Mouse (Mus musculus) cerebellum, postnatal 4 days (tissue): ENCODE measurements around the gene Ptpn3.

Experiments
- DNase-seq, 2 experiments: peaks; one replicate each; pipeline ENCODE4 v3.0.0; 2022; ENCODE audit warnings: low spot score in 2 of 2, mixed read lengths in 1 of 2

Gene Ptpn3

DNA sequence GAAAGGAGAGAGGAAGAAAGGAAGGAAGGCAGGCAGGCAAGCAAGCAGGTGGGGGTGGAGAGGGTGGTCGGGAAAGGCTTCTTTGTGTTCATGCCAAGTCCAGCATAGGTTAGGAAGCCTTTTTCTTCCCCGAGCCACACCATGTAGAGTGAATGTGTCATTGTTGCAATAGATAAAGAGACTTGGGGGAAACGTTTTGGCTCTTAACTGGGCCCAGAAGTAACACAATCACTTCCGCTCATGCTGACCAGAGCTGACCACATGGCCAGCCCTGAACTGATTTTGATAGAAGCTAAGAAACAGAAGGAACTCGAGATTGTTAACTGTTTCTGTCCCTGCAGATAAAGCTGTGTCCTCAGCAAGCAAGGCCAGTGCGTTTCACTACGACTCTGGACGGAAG, 128.8 kb downstream of the Ptpn3 start:
- no peak for DNase-seq

DNA sequence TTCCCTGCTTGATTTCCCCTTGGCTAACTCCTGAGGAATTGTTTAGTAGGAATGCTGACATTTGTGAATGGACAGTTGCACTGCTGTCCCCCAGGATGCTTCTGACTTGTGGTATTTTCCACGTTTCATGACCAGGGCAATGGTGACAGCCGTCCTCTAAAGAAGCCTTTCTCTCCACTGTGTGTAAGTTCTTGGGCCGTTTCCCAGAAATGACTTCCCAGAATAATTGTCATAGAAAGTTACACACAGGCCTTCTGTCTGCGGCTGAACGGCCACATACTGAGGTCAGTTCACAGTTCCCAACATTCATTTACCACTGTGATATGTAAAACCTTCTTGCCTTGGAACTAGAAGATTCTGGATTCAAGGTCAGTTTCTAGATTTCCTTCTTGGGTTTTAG, 129.8 kb downstream of the Ptpn3 start:
- DNase-seq = no peak

DNA sequence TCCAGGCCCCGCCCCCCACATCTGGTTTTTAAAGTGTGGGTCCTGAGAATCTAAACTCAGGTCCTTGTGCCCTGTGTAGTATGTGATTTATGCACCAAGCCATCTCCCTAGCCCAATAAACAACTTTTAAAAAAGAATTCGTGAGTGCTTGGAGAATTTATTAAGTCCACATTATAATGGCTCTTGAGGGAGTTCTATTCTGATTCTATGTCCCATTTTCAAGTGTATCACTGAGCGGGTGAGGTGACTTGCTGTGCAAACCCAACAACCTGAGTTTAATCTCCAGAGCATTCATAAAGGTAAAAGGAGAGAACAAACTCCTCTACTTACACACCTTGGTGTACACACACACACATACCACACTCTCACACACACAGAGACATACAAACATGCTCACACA, 133.0 kb downstream of the Ptpn3 start:
- DNase-seq = no peak

DNA sequence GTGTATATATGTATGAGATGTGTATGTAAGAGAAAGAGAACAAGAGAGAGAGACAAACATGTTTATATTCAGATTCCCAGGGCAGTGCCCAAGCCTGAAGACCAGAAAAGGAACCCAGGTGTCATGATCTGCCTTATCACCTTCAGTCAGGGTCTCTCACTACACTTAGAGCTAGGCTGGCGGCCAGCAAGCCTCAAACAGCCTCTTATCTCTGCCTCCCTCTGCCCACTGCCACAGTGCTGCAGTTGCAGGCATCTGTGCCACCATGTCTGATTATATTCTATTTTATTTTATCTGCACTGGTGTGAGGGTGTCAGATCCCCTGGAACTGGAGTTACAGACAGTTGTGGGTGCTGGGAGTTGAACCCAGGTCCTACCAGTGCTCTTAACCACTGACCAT, 133.4 kb downstream of the Ptpn3 start:
- DNase-seq = no peak

DNA sequence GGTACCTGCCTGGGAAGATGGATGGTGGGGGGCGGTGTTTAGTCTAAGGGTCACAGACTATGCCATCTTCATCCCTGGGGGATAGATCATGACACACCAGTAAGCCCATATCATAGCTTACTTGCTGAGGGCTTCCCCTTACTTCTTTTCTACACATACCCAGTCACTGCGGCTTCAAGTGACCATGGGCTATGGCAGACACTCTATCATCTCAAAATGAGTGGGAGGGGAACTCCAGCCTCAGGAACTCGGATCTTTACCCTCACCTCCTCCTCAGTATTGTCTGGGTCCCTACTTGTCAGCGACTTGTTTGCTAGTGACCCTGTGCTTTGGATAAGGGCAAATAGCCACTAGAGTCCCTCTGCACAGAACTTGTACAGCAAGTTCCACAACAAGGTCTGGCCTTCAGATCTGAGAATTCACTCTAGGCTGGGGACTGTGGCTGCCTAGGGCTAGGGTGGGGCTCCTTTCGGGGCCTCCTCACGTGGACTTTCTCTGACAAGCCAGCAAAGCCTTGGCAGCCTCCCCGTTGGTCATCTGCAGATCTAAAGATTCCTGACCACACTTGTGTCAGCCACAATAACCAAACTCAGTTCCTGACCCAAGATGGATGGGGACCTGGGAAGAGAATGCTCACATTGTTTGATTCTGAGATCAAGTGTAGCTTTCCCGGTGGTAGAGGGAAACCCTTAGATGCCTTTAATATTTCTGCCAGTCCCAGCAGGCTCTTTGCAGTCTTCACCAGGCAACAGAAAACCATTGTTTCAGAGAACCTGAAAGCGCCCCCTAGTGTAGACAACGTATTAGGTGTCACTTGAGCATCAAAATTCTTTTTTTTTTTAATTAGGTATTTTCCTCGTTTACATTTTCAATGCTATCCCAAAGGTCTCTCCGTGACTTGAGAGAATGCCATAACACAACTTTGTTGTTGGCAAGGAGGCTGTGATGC, 134.4 kb downstream of the Ptpn3 start:
- no peak for DNase-seq

DNA sequence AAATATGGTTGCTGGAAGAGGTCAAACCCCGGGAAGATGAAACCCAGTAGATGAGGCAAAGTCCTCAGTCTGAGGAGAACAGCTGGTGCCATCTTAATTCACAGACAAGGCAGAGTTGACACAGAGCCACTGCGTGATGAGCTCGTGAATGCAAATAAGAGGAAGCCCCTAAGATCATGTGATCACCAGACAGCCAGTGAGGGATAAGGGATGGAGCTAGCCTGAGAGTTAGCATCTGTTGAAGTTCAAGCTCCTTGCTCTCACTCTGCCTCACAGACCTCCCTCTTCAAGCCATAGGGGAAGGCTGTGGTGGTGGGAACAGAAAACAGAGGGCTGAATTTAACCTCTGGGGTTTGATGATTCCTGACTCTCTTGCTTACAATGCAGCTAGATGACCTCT, 136.0 kb downstream of the Ptpn3 start:
- DNase-seq = no peak

DNA sequence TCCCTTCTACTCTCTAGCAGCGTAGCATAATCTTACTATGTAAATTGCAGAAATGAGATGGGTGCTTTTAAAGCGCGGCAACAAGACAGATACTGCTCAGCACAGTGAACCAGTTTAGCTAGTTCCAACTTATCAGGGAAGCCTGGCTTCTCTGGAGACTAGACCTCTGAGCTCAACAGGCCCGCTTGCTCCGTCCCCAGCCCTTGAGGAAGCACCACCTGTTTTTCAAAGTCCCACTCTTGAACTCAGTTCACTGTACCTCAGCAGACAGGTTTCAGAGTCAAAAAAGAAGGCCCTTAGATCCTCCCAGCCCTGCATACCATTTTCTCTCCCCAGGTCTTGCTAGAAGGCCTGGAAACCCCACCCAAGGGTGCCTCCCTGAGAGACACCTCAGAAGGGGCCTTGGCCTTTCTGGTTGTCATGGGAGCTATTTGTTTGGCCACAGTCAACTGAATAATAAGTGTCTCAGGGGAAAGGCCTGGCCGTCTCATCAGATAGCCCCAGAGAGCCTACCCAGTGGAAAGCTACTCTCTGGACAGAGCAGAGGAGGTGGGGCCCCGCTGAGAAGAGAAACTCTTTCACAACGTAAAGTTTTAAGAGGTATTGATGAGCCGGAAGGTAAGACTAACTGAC, 136.9 kb downstream of the Ptpn3 start:
- DNase-seq = no peak

DNA sequence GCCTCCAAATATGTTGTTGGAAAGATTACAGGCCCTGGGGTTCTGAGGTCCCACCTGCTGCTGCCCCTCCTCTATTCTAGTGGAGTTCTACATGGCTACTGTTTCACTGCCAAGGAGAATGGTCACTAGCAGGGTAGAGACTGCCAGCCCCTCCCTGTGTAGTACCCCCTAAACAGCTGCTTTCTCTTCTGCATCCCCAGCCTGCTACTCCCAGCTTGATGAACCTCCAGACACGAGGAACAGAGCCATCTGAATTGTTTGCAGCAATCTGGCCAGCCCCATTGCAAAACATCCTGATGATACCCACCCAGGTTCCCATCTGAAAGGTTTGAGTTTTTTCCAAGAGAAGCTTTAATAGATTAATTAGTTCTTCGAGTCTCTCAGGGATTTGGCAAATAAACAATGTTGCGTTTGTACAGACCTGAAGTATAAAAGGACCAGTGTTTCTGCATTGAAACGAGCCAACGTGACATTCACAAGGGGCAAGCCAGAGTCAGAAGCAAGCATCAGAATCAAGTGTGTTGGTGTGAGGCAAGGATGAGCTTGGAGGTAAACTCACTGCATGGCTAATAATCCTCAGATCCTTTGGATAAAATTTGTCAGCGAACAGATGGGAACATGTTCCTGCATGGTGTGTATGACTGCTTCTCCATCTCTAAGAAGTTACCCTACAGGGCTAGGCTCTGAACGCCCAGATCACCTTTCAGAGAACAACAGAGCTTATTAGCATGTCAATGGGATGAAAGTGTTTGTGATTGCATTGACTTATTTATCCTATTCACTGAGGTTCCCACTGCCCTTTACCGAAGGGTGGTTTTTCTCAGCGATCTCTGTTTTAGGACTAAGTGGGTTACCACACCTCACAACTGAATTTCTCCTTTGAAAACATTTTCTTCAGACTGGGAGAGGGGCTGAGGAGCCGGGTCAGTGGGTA, 138.6 kb downstream of the Ptpn3 start:
- DNase-seq = no peak

DNA sequence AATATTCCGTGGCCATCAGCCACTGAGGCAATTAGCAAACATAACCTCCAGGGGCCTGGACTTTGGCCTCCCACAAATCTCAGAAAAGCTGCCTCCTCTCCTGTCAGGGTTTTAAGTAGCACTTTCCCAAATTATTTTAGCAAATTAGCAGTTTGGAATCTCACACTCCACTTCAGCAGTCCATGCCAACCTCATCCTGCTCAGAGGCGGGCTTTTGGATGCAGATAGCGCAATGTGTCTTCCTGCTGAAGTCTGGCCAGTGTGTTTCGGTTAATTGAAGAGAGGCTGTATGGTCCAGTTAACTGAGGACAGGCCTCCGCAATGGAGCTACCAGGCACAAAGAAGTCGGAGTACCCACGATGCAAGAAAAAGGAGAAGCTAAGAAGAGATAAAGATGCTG, 141.1 kb downstream of the Ptpn3 start:
- no peak for DNase-seq

DNA sequence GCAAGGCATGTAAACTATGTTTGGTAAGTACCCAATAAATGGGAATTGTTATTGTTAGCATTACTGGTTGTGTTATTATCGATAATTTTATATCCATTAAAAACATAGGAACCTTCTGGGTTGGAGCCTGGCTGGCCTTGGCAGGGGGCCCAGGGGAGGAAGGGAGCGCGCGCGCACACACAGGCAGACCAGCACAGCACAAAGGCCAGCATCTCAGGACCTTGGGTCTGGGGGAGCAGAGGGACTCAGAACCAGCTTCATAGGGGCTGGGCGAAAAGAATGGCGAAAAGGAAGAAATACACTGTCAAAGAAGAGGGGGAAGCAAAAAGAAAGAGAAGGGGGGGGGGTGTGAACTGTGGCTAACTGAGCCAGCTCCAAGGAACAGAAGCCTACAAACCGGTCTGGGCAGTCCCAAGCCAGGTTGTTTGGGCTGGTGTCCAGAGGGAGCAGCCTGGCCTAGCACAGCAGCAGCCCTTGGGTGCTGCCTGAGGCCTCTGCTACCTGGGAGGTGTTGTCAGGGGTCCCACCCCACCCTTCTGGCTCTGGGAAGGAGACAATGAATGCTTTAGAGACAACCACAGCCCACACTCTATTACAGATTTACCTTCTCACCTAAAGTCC, 145.0 kb downstream of the Ptpn3 start:
- DNase-seq = no peak

DNA sequence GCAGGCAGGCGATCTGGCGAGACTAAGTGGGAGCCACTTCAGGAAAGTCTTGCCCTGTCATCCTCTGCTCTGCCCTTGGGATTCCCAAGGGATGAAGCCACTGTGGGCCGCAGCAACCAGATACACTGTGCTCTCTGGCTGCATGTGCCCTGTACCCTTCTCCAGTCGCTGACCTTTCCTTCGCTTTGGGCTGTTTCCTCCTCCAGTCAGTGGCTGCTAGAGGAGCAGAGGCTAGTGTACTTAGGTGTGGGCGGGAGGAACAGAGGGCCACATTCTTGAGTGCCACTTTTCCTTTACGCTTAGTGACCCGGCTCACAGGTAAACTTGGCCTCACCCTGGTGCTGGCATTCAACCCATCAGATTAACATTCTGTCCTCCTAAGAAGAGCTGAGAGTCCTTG, 147.8 kb downstream of the Ptpn3 start:
- DNase-seq = no peak

DNA sequence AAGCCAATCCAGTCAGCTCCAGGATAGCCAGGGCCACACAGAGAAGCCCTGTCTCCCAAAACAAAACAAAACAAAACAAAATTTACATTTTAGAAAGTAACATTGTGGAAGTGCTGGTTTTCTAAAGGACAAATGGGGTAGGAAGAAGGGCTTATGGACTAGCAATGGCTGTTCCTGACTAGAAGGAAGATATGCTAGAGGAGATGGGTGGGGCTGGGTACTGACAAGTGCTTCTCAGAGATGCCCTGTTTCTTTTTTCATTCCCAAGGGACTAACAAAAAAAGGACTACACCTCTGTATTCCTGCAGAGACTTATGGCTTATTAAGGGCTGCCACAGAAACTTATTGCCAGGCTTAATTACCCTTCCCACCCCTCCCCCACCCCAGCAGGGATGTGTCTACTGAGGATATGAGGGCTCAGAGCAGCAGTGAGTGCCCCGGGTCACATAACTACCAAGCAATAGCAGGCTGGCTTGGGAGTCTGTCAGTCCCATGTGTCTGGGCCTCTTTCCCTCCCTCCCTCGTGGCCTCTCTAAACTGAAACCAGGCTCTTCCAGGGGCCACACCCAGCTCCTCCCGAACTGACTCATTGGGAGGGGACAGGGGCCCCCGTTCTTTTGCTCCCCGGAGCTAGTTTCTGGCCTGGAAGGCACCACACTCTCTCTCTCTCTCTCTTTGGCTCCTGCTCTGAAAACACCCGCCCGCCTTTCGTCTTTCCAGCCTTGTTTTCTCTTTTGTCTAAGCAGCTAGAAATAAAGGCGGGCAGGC, 148.4 kb downstream of the Ptpn3 start:
- DNase-seq = no peak

DNA sequence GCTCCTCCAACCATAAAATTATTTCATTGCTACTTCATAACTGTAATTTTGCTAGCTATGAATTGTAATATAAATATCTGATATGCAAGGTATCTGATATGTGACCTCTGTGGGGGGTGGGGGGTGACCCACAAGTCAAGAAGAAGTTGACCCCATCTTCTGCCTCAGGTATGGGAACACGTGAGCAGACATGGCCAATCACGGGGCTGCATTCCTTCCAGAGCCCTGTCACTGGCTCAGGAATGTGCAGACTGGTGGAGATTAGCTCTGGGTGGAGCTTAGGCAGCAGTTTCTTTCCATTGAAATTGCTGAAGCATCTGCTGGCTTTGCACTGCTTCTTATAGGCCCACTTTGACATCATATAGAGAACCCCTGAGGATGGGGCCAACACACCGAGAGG, 153.5 kb downstream of the Ptpn3 start:
- no peak for DNase-seq

DNA sequence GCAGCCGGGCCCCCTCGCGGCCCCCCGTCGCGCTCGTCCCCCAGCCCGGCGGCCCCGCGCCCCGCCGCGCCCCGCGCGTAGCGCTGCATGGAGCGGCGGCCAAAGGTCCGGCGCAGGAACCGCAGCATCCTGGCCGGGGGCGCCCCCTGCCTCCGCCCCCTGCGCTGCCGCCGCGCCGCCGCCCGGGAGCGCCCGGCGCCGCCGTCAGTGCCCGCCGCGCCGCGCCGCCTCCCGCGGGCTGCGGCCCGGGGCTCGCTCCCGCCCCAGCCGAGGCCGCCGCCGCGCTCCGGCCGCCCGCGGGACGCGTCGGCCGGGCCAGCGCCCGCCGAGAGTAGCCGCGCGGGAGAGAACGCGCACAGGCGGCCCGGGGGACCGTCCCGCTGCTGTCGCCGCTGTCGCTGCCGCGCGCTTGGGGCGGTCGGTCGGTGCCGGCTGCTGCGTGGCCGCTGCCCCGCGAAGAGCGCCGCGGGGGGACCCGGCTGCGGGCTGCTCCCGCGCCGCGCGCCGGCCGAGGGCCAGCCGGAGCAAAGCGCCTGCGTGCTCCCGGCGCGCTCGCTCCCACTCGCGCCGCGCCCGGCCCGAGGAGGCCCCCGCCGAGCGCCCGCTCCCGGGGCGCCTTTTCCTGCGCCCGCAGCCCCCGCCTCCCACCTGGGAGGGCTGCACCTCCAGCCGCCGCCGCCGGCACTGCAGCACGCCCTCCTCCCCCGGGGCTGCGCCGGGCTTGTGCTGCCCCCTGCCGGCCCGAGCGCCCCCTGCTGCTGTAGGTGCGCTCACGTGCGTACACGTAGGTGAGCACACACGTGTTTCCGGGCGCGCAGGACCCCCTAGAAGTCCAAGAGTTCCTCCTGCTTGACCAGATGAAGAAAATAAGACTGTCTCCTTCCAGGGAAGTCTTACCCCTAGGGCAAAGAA, 158.4 kb downstream of the Ptpn3 start, which contains the start of gene Epb41l4b:
Gene Epb41l4b (minus strand): TSS at position 412 of the 912 bp plus-strand sequence.
- peak; percentile 66 to 81 for DNase-seq

DNA sequence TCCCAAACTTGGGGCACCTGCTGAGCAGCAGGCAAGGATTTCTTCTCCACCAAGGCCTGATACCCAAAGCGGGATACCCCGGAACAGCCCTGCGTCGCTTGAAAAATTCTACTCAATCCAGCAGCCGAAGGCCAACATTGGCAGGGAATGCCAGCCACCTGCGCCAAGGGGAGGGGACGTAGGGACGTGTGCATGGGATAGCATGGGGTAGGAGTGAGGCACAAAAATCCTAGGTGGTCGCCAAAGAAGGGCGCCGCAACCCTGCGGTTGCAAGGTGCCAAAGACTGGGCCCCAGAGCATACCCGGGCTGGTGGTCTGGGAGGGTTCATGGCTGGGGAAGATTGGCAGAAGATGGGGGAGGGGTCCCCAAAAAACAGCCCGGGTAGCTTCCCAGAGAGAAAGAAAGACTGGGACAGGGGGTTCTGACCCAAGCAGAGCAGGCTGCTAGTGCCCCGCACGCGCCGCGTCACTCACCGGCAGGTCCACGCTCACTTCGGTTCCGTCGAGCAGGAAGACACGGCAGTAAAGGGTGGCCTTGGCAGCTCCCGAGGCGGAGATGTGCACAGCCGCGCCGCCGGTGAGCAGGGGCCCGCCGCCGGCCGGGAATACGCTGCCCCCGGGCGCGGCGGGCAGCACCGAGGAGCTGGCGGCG, 159.1 kb downstream of the Ptpn3 start:
- peak in 1 of 2 experiments; percentile 39 for DNase-seq

DNA sequence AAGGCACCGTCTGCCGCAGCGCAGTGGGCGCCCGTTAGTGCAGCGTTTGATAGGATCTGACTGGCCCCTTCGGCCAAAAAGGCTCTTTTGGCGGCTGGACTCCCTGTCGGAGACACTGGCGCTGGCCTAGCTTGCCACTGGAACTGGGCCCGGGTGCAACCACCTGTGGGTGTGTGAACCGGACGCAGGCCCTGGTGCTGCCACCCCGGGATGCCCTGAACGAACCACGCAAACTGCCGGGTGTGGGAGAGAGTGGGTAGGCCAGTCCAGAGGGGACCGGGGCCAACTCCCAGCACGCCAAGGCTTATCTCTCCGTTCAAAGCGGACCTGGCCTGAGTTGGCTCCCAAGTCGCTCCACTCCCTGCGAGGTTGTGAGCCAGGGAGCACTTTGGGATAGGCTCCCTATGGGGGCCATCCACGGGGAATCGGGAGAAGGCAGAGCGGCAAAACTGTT, 159.7 kb downstream of the Ptpn3 start:
- DNase-seq = peak in 1 of 2 experiments; percentile 66

DNA sequence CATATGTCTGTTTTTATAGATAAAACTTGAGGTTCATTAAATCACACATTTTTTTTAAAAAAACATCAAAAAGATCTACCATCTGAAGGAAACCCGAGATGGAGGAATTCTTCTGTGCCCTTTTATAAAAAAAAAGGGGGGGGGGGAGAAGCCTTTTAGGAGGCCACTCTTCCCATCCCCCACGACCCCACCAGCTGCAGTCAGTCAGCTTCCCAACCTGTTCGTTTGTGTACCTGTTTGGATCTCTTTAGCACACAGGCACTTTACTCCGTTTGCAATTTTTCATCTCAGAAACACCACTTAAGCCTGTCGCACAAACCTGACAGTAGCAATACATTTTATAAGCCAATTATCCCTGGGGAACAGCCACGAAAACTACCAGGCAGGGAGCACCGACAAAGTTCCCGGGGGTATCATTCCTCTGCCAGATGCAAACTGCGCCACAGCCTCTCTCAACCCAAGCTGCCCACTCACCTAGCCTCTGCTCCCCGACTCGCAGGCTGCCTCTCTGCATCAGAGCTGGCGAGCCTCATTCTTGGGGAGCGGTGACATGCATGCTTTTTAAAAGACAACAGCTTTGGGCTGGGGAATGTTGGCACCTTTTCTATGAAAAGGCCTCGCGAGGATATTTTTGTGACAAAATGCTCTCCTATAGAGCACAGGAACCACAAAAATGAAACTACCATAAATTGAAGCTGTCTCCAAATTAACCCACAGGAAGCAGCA, 160.5 kb downstream of the Ptpn3 start:
- no peak for DNase-seq
